ENCODE assay signal across 8 mouse cellular contexts in the genomic region with DNA sequence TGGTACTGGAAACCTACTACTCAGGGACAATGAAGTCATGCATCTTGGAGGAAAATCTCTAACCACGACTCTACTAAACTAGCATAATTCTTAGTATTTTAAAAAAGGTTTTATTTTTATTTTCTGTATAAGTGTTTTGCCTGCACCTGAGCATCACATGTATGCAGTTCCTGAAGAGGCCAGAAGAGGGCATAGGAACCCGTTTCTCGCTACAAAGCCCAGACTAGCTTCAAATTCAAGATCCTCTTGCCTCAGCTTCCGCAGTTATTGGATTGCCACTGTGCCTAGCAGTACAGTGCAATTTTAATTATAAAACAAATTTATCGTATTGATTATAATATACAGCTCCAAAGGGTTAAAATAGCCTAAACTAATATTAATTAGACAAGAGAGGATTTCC. TPM values are rescaled to one million over a fixed set of nuclear protein-coding genes. Genes with fewer than 3 reads are reported as not detected.
DNase-seq lines count a peak whose midpoint lies in the region; ATAC-seq and TF ChIP-seq lines count a peak whose summit lies in the region.

No protein-coding gene starts in this region.

- TF ChIP-seq CTCF in kidney, postnatal 0 days (IDR thresholded peaks at IDR 0.05; ENCODE audit: low read depth), result peak; percentile 81

- H3K4me2 ChIP-seq in kidney, postnatal 0 days (ENCODE audit: low read length), result no peak overlapping the region

- H3K4me3 ChIP-seq in kidney, postnatal 0 days (replicated peaks; ENCODE audit: low read depth, low read length), result no peak overlapping the region

- H3K27me3 ChIP-seq in kidney, postnatal 0 days (ENCODE audit: insufficient read depth, low read length), result no peaks in the 10 kb centered on the region

- H3K27ac ChIP-seq in kidney, postnatal 0 days, result no peak overlapping the region

- no peaks in the 10 kb centered on the region for H3K9me3 ChIP-seq in kidney, postnatal 0 days (replicated peaks; ENCODE audit: low read length)

- 11% methylated on average over 5 of the region's 5 CpGs for WGBS in kidney, postnatal 0 days

- no peak for ATAC-seq in kidney, postnatal 0 days (replicated peaks; ENCODE audit: low FRiP score, low read depth)

- peak; percentile 19 for DNase-seq in gastrocnemius, postnatal 10 days
- DNase-seq in gastrocnemius, adult 8-10 months (ENCODE audit: low spot score in 2 of 2), result no peak
- DNase-seq in urinary bladder, postnatal 14 days (ENCODE audit: low spot score), result peak; percentile 16
- no peak for DNase-seq in urinary bladder, postnatal 36 days (ENCODE audit: low spot score in 2 of 2)
- peak; percentile 70 for DNase-seq in embryo, embryonic 10 days (ENCODE audit: low spot score)
- DNase-seq in kidney, postnatal 0 days (ENCODE audit: low spot score), result peak; percentile 67
- peak; percentile 78 for DNase-seq in naive thymus-derived CD4-positive, alpha-beta T cell, adult 2 months (ENCODE audit: low read depth)
- DNase-seq in MN1 (ENCODE audit: low spot score), result no peak

- H3K4me1 ChIP-seq in kidney, postnatal 0 days (replicated peaks; ENCODE audit: insufficient read depth, low read length), result no peaks in the 10 kb centered on the region

- no peak overlapping the region for H3K9ac ChIP-seq in kidney, postnatal 0 days (ENCODE audit: low read depth, low read length)

- no peaks in the 10 kb centered on the region for H3K36me3 ChIP-seq in kidney, postnatal 0 days (ENCODE audit: insufficient read depth, low read length)

RNA-seq across cellular contexts. Expression of a gene that starts 31.0 kb away (rescaled TPM):
- 10 to 100 TPM; 25.4 to 33.2 TPM for total RNA-seq in gastrocnemius, postnatal 10 days (2021)
- 10 to 100 TPM; 19.7 to 22.9 (median 22.4) TPM for total RNA-seq in gastrocnemius, adult 8-10 months (2022)
- polyA plus RNA-seq in kidney, postnatal 0 days (2015; fragmentation: Nextera tagmentation; extraction: Ambion mirVana), result 27.3 and 29.1 TPM in 2 replicates

RNA-seq across cellular contexts. Expression of a gene that starts 31.6 kb away (rescaled TPM):
- total RNA-seq in gastrocnemius, postnatal 10 days (2021), result 1 to 10 TPM; 4.6 to 5.2 TPM
- 1 to 10 TPM in 3 of 4 experiments, under 1 TPM in 1; 0.87 to 3.8 (median 1.8) TPM for total RNA-seq in gastrocnemius, adult 8-10 months (2022)
- 3.5 and 5.8 TPM in 2 replicates for polyA plus RNA-seq in kidney, postnatal 0 days (2015; fragmentation: Nextera tagmentation; extraction: Ambion mirVana)

Comparison
In these comparisons a context has a peak if more than half of its experiments do, and no peak if none do; other contexts are left out.
1. DNase-seq: peak in gastrocnemius, postnatal 10 days (single experiment), urinary bladder, postnatal 14 days (single experiment), embryo, embryonic 10 days (single experiment), kidney, postnatal 0 days (single experiment) and naive thymus-derived CD4-positive, alpha-beta T cell, adult 2 months (single experiment); none in gastrocnemius, adult 8-10 months (0 of 2), urinary bladder, postnatal 36 days (0 of 2) and MN1 (single experiment).